Mouse (Mus musculus) midbrain, embryonic 10.5 days (tissue): ENCODE measurements around the gene 4933402N03Rik. TPM values are rescaled to one million over a fixed set of nuclear protein-coding genes. Genes with fewer than 3 reads are reported as not detected.

Source experiments
- DNase-seq: peaks from one replicate; pipeline ENCODE4 v3.0.0-alpha.2; 2017; ENCODE audit warnings: low spot score
- H3K27ac ChIP-seq: fragments of 300-500 bp; sonication (generic); replicated peaks from 2 replicates; pipeline ENCODE4 v1.5.1; 2016; ENCODE audit warnings: mild to moderate bottlenecking
- H3K27me3 ChIP-seq: fragments of 300-500 bp; sonication (generic); 2 replicates; pipeline ENCODE4 v1.6.1; 2016; ENCODE audit warnings: low read depth, mild to moderate bottlenecking; ENCODE audit not compliant: poor library complexity, severe bottlenecking
- H3K36me3 ChIP-seq: fragments of 300-500 bp; sonication (generic); 2 replicates; pipeline ENCODE4 v1.6.1; 2016; ENCODE audit warnings: mild to moderate bottlenecking, moderate library complexity
- H3K4me1 ChIP-seq: fragments of 300-500 bp; sonication (generic); 2 replicates; pipeline ENCODE4 v1.6.1; 2016
- H3K4me3 ChIP-seq: fragments of 300-500 bp; sonication (generic); 2 replicates; pipeline ENCODE4 v1.5.1; 2016; ENCODE audit warnings: mild to moderate bottlenecking, moderate library complexity
- H3K9me3 ChIP-seq: fragments of 300-500 bp; sonication (generic); replicated peaks from 2 replicates; pipeline ENCODE4 v1.6.1; 2016; ENCODE audit warnings: mild to moderate bottlenecking
- WGBS: fragments of 180-500 bp; shearing (Covaris S2); methylation state at CpG from one replicate; pipeline ENCODE4 v1.1.7; 2016; 5-methylcytosine and 5-hydroxymethylcytosine counted together
- polyA plus RNA-seq: library from polyadenylated mRNA; unstranded; fragments of >200 nt; fragmentation: Nextera tagmentation; extraction: Ambion mirVana; gene quantifications from 2 replicates; pipeline ENCODE4 v1.2.1, GENCODE M21; 2016

4933402N03Rik gene
- not detected in 2 replicates for polyA plus RNA-seq

GRCm38 (mm10) chr7:131146214-131146613 lies at the start of gene 4933402N03Rik:
Gene 4933402N03Rik (minus strand): TSS chr7:131146314.
- no peaks in the 10 kb centered on the region for H3K27me3 ChIP-seq
- no peak within 1 kb of the TSS for H3K4me3 ChIP-seq
- H3K9me3 ChIP-seq: no peaks in the 10 kb centered on the region
- no peak for DNase-seq
- H3K4me1 ChIP-seq: no peaks in the 10 kb centered on the region
- H3K27ac ChIP-seq: no peak within 1 kb of the TSS
- H3K36me3 ChIP-seq: no peaks in the 10 kb centered on the region
- 88% methylated on average over 2 of the region's 2 CpGs for WGBS

- H3K4me1 ChIP-seq: no peaks in the 10 kb centered on the region
- 97% methylated on average over 14 of the region's 14 CpGs for WGBS
- no peaks in the 10 kb centered on the region for H3K36me3 ChIP-seq
- H3K4me3 ChIP-seq: no peak overlapping the region
- no peak overlapping the region for H3K27ac ChIP-seq
- H3K9me3 ChIP-seq: no peaks in the 10 kb centered on the region
- H3K27me3 ChIP-seq: no peaks in the 10 kb centered on the region
- no peak for DNase-seq
Observed at GRCm38 (mm10) chr7:131187996-131188395, 41.9 kb upstream of the 4933402N03Rik start.

- WGBS: 85% methylated on average over 8 of the region's 8 CpGs
- Histone ChIP-seq H3K27me3 (no peaks in the 10 kb centered on the region), H3K27ac (no peak overlapping the region), H3K9me3 (no peaks in the 10 kb centered on the region), H3K4me1 (no peaks in the 10 kb centered on the region), H3K4me3 (no peak overlapping the region), H3K36me3 (no peaks in the 10 kb centered on the region)
- no peak for DNase-seq
Observed at GRCm38 (mm10) chr7:131187047-131187446, 40.9 kb upstream of the 4933402N03Rik start.

GRCm38 (mm10) chr7:131184339-131184738 lies 38.2 kb upstream of the 4933402N03Rik start:
- Histone ChIP-seq H3K36me3 (no peaks in the 10 kb centered on the region), H3K27ac (no peak overlapping the region), H3K4me3 (no peak overlapping the region), H3K27me3 (no peaks in the 10 kb centered on the region), H3K9me3 (no peaks in the 10 kb centered on the region), H3K4me1 (no peaks in the 10 kb centered on the region)
- WGBS: 72% methylated on average over 8 of the region's 8 CpGs
- no peak for DNase-seq

GRCm38 (mm10) chr7:131182685-131183084 lies 36.6 kb upstream of the 4933402N03Rik start:
- peak; percentile 44 for DNase-seq
- no peak overlapping the region for H3K4me3 ChIP-seq
- 41% methylated on average over 4 of the region's 4 CpGs for WGBS
- H3K27ac ChIP-seq: no peak overlapping the region
- no peaks in the 10 kb centered on the region for H3K36me3 ChIP-seq
- no peaks in the 10 kb centered on the region for H3K9me3 ChIP-seq
- H3K27me3 ChIP-seq: no peaks in the 10 kb centered on the region
- 0 out of 2 replicates have a peak, but pooled peaks cover under 1% of the 10 kb centered on the region for H3K4me1 ChIP-seq

GRCm38 (mm10) chr7:131174121-131174520 lies 28.0 kb upstream of the 4933402N03Rik start, which contains the start of gene 5430419D17Rik:
Gene 5430419D17Rik (plus strand): TSS chr7:131174402.
- no peaks in the 10 kb centered on the region for H3K27me3 ChIP-seq
- 84% methylated on average over 9 of the region's 9 CpGs for WGBS
- H3K36me3 ChIP-seq: no peaks in the 10 kb centered on the region
- no peak within 1 kb of the TSS for H3K27ac ChIP-seq
- H3K9me3 ChIP-seq: no peaks in the 10 kb centered on the region
- 0 out of 2 replicates have a peak, but pooled peaks cover 3% of the 10 kb centered on the region for H3K4me1 ChIP-seq
- DNase-seq: no peak
- no peak within 1 kb of the TSS for H3K4me3 ChIP-seq

GRCm38 (mm10) chr7:131169099-131169498 lies 23.0 kb upstream of the 4933402N03Rik start:
- no peak for DNase-seq
- Histone ChIP-seq H3K4me1 (no peaks in the 10 kb centered on the region), H3K36me3 (no peaks in the 10 kb centered on the region), H3K27me3 (no peaks in the 10 kb centered on the region), H3K9me3 (no peaks in the 10 kb centered on the region), H3K4me3 (no peak overlapping the region), H3K27ac (no peak overlapping the region)
- 76% methylated on average over 2 of the region's 2 CpGs for WGBS

- H3K9me3 ChIP-seq: no peaks in the 10 kb centered on the region
- H3K27me3 ChIP-seq: no peaks in the 10 kb centered on the region
- no peak overlapping the region for H3K27ac ChIP-seq
- H3K4me1 ChIP-seq: no peaks in the 10 kb centered on the region
- 75% methylated on average over 3 of the region's 3 CpGs for WGBS
- no peaks in the 10 kb centered on the region for H3K36me3 ChIP-seq
- no peak overlapping the region for H3K4me3 ChIP-seq
- no peak for DNase-seq
Observed at GRCm38 (mm10) chr7:131167771-131168170, 21.7 kb upstream of the 4933402N03Rik start.

- no peak for DNase-seq
- no peaks in the 10 kb centered on the region for H3K27me3 ChIP-seq
- no peaks in the 10 kb centered on the region for H3K9me3 ChIP-seq
- no peak overlapping the region for H3K27ac ChIP-seq
- no peaks in the 10 kb centered on the region for H3K4me1 ChIP-seq
- no peaks in the 10 kb centered on the region for H3K36me3 ChIP-seq
- no peak overlapping the region for H3K4me3 ChIP-seq
- WGBS: 82% methylated on average over 7 of the region's 7 CpGs
Observed at GRCm38 (mm10) chr7:131162251-131162650, 16.1 kb upstream of the 4933402N03Rik start.

- no peaks in the 10 kb centered on the region for H3K36me3 ChIP-seq
- H3K27ac ChIP-seq: no peak overlapping the region
- no peak overlapping the region for H3K4me3 ChIP-seq
- DNase-seq: no peak
- H3K27me3 ChIP-seq: no peaks in the 10 kb centered on the region
- WGBS: 86% methylated on average over 5 of the region's 5 CpGs
- H3K9me3 ChIP-seq: no peaks in the 10 kb centered on the region
- H3K4me1 ChIP-seq: no peaks in the 10 kb centered on the region
Observed at GRCm38 (mm10) chr7:131153044-131153443, 6.9 kb upstream of the 4933402N03Rik start.

GRCm38 (mm10) chr7:131150179-131150578 lies 4.1 kb upstream of the 4933402N03Rik start:
- WGBS: 89% methylated on average over 3 of the region's 3 CpGs
- DNase-seq: no peak
- Histone ChIP-seq H3K9me3 (no peaks in the 10 kb centered on the region), H3K36me3 (no peaks in the 10 kb centered on the region), H3K27ac (no peak overlapping the region), H3K4me1 (no peaks in the 10 kb centered on the region), H3K27me3 (no peaks in the 10 kb centered on the region), H3K4me3 (no peak overlapping the region)

GRCm38 (mm10) chr7:131133181-131133580 lies 12.9 kb downstream of the 4933402N03Rik start:
- WGBS: 76% methylated on average over 3 of the region's 3 CpGs

GRCm38 (mm10) chr7:131130021-131130420 lies 16.1 kb downstream of the 4933402N03Rik start:
- no peak for DNase-seq
- Histone ChIP-seq H3K4me1 (no peaks in the 10 kb centered on the region), H3K27ac (no peak overlapping the region), H3K4me3 (no peak overlapping the region), H3K36me3 (no peaks in the 10 kb centered on the region), H3K9me3 (no peaks in the 10 kb centered on the region), H3K27me3 (no peaks in the 10 kb centered on the region)
- 82% methylated on average over 12 of the region's 12 CpGs for WGBS

More at GRCm38 (mm10) chr7:131133181-131133580, 12.9 kb downstream of the 4933402N03Rik start:
- no peak for DNase-seq
- Histone ChIP-seq H3K4me3 (no peak overlapping the region), H3K36me3 (no peaks in the 10 kb centered on the region), H3K4me1 (no peaks in the 10 kb centered on the region), H3K27me3 (no peaks in the 10 kb centered on the region), H3K9me3 (no peaks in the 10 kb centered on the region), H3K27ac (no peak overlapping the region)
